Mouse (Mus musculus): ENCODE measurements at regions not wholly inside any gene's neighbourhood (a gene's known extent, or its start where the extent isn't known, plus 50 kb on each side); places are given as distances from the start of the nearest gene placed in this dataset.

DNA sequence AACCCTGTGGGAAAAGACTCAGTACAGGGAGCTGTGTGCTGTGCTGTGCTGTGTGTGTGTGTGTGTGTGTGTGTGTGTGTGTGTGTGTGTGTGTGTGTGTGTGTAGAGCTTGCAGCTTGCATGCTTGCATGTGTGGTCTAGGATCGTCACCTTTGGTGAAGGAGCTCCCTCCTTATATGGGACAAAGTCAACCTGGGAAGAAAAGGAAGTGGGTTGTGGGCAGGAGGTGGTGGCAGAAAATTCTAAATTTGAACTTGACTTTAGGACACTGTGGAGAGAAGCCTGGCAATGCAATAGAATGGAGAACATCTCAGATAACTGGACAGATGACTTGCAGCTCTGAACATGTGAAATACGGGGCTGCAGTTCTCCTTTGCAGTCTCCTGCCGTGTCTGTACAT, 84.7 kb upstream of the Itprid2 start:
- H3K4me2 ChIP-seq = no peak overlapping the region
- H3K9ac ChIP-seq = no peak overlapping the region
- no peak overlapping the region for H3K4me3 ChIP-seq (replicated peaks)
- no peaks in the 10 kb centered on the region for H3K36me3 ChIP-seq
- H3K9me3 ChIP-seq (replicated peaks) = no peaks in the 10 kb centered on the region
- peaks cover 13% of the 10 kb centered on the region for H3K4me1 ChIP-seq
- WGBS = 91% methylated on average over 3 of the region's 3 CpGs
- no peaks in the 10 kb centered on the region for H3K27me3 ChIP-seq
- no peak for ATAC-seq (replicated peaks; ENCODE audit: low FRiP score)
- no peak overlapping the region for H3K27ac ChIP-seq

DNA sequence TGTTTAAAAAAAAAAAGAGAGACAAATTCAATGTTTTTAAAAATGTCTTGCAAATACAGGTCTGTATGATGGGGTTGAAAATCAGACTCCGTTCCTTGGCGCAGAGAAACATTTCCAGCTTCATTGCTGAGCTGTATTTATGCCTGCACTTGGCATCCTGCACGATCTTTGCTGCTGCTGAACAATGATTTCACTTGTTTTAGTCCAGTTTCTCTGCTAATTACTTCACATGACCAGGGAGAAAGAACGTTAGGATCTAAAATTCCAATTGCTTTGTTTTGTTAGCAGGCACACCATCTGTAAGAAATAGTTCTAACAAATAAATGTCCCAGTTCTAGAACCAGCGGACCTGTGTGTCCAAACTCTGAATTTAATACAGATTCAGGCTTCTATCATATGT, 82.7 kb upstream of the Itprid2 start:
- Histone ChIP-seq H3K4me3 (replicated peaks) (no peak overlapping the region), H3K9me3 (replicated peaks) (no peaks in the 10 kb centered on the region), H3K4me2 (no peak overlapping the region), H3K4me1 (peaks cover 6% of the 10 kb centered on the region; the same call in 1 of the 2 replicates), H3K27ac (no peak overlapping the region), H3K27me3 (no peaks in the 10 kb centered on the region), H3K36me3 (no peaks in the 10 kb centered on the region), H3K9ac (no peak overlapping the region)
- ATAC-seq (replicated peaks; ENCODE audit: low FRiP score) = no peak
- WGBS = 68% methylated on average over 5 of the region's 5 CpGs

DNA sequence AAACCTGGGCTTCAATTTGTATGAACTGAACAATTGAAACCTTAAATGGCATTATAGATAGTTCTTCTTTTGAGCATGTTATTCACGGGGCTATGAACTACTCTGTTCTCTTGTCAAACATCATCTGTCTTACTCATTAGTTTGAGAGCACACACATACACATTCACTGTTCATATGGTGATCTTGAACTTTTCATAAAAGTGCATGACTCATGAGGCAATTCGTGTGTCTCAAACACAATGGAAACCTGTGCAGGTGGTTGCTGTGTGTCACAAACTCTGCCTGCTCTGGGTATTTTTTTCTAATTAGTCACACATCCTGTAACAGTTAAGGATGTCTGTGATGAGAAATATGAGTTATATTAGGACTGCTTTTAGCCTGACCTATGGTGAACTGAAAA, 79.8 kb upstream of the Itprid2 start:
- 80% methylated on average over 2 of the region's 2 CpGs for WGBS
- Histone ChIP-seq H3K9ac (no peak overlapping the region), H3K27ac (no peak overlapping the region), H3K4me3 (replicated peaks) (no peak overlapping the region), H3K4me2 (no peak overlapping the region), H3K27me3 (no peaks in the 10 kb centered on the region), H3K4me1 (no peaks in the 10 kb centered on the region), H3K9me3 (replicated peaks) (no peaks in the 10 kb centered on the region), H3K36me3 (no peaks in the 10 kb centered on the region)
- no peak for ATAC-seq (replicated peaks; ENCODE audit: low FRiP score)

DNA sequence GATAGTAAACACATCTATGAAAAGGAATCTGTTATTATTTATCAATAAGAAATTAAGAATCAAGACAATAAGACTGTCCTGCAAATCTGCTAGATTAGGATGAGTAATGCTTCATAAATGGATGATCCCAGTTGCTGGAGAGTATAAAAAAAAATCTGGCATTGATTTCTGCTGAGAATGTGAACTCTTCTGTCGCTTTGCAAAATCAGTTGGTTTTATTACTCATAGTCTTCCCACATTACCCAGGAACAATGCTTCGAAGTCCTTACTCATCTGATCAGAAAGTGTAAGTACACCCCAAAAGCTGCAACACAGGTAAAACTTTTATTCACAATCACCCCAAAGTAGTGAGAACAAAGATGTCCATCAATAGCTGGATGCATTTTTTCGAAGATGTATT, 77.8 kb upstream of the Itprid2 start:
- no peak for ATAC-seq (replicated peaks; ENCODE audit: low FRiP score)
- no peak overlapping the region for H3K4me2 ChIP-seq
- no peaks in the 10 kb centered on the region for H3K9me3 ChIP-seq (replicated peaks)
- WGBS = 87% methylated on average over 3 of the region's 3 CpGs
- no peak overlapping the region for H3K9ac ChIP-seq
- H3K27me3 ChIP-seq = no peaks in the 10 kb centered on the region
- no peaks in the 10 kb centered on the region for H3K36me3 ChIP-seq
- H3K27ac ChIP-seq = no peak overlapping the region
- H3K4me3 ChIP-seq (replicated peaks) = no peak overlapping the region
- H3K4me1 ChIP-seq = no peaks in the 10 kb centered on the region

DNA sequence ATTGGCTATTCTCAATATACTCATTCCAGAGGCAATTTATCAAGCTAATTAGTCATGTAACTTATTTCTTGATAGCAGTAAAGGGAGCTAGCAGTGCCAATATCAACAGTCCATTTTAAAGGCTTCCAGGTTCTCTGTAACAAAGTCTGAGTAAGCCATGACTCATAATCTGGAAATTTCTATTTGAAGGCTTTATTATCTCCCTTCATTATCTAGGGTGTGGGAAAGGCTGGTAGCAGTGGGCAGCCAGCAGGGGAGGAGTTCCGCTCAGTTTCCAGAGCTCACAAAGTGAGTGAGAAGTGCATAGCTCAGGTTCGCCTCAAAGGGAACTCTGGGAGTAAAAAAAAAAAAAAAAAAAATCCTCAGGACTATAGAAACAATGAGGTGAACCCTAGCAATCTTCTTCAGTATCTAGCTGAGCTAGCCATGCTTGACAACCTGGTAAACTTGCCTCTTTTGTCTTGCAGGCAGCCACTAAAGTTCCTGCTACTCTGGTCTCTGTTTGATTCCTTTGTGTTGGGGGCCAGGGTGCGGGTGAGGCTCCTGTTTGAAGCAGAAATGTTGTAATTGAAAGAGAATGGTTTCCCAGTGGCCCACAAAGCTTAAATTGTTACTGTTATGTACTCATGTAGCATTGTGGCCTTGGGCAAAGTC, 68.7 kb upstream of the Itprid2 start:
- Histone ChIP-seq H3K27ac (peak overlapping the region; percentile 56; the same call in 1 of the 2 replicates), H3K9ac (no peak overlapping the region), H3K27me3 (no peaks in the 10 kb centered on the region), H3K36me3 (no peaks in the 10 kb centered on the region), H3K4me3 (replicated peaks) (no peak overlapping the region), H3K4me1 (0 out of 2 replicates have a peak, but pooled peaks cover 4% of the 10 kb centered on the region), H3K4me2 (no peak overlapping the region), H3K9me3 (replicated peaks) (no peaks in the 10 kb centered on the region)
- WGBS = 32% methylated on average over 3 of the region's 3 CpGs
- ATAC-seq (replicated peaks; ENCODE audit: low FRiP score) = 0 out of 2 replicates have a peak, but pooled peaks have one; percentile 33

DNA sequence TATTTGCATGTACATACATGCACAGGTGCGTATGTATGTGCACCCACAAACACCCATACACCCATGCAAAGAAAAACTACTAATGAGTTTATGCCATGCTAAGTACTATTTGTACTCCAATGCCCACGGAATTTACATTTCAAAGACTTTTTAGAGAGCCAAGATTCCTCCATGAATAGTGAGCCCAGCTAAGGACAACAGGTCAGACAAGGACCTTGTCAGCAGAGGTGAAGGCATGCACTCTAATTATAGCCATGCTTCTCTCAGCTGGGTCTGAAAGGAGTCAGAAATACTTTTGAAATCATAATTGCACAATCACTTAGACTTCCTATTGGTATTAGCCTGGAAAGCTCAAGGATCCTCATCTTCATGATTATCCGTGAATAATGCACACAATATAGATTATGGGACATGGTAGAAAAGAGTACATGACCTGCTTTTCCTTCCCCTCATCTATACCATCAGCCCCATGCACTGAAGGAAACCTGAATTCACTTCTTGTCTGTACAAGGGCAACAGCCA, 67.7 kb upstream of the Itprid2 start:
- Histone ChIP-seq H3K9me3 (replicated peaks) (no peaks in the 10 kb centered on the region), H3K9ac (no peak overlapping the region), H3K27ac (no peak overlapping the region), H3K4me1 (0 out of 2 replicates have a peak, but pooled peaks cover 4% of the 10 kb centered on the region), H3K27me3 (no peaks in the 10 kb centered on the region), H3K4me2 (no peak overlapping the region), H3K36me3 (no peaks in the 10 kb centered on the region), H3K4me3 (replicated peaks) (no peak overlapping the region)
- WGBS = 77% methylated on average over 3 of the region's 3 CpGs
- no peak for ATAC-seq (replicated peaks; ENCODE audit: low FRiP score)

DNA sequence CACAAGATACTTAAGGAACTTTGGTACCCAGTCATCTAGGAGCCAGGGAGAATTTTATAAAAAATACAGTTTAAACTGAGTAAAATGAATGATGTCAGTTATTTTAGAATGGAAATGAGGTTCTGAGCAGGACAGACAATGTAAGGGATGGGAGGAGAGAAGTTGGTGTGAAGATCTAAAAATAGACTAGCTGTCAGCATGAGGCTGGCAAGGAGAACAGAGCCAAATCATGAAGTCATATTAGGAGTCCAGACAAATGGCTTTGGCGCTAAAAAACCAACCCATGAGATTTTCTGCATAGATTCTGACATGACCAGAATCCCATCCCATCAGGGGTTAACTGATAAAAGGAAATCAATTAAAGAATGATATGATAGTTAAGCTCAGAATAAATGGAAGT, 65.5 kb upstream of the Itprid2 start:
- Histone ChIP-seq H3K4me3 (replicated peaks) (no peak overlapping the region), H3K4me1 (0 out of 2 replicates have a peak, but pooled peaks cover 4% of the 10 kb centered on the region), H3K4me2 (no peak overlapping the region), H3K36me3 (no peaks in the 10 kb centered on the region), H3K27me3 (no peaks in the 10 kb centered on the region), H3K9me3 (replicated peaks) (no peaks in the 10 kb centered on the region), H3K27ac (no peak overlapping the region), H3K9ac (no peak overlapping the region)
- no peak for ATAC-seq (replicated peaks; ENCODE audit: low FRiP score)
- 86% methylated on average over 1 of the region's 1 CpGs for WGBS

DNA sequence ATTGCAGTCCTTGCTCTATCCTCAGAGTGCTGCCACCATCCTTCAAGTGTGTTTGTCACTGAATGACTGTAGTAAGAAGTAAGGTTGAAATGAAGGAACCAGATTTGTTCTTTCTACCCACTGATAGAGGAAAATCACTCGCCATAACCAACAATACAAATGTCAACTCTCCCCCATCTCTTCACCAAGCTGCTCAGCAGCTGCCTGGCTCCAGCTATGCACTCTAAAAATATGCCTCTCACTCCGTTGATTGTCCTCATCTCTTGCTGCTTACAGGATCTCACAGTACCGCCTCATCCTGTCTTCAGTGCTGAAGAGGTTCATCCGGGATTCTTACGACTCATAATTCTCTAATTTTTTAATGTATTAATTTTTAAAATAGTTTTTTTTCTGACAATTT, 63.2 kb upstream of the Itprid2 start:
- H3K4me1 ChIP-seq = no peaks in the 10 kb centered on the region
- ATAC-seq (replicated peaks; ENCODE audit: low FRiP score) = no peak
- 85% methylated on average over 5 of the region's 5 CpGs for WGBS
- no peaks in the 10 kb centered on the region for H3K9me3 ChIP-seq (replicated peaks)
- no peak overlapping the region for H3K27ac ChIP-seq
- H3K9ac ChIP-seq = no peak overlapping the region
- H3K4me3 ChIP-seq (replicated peaks) = no peak overlapping the region
- no peak overlapping the region for H3K4me2 ChIP-seq
- no peaks in the 10 kb centered on the region for H3K36me3 ChIP-seq
- H3K27me3 ChIP-seq = no peaks in the 10 kb centered on the region

DNA sequence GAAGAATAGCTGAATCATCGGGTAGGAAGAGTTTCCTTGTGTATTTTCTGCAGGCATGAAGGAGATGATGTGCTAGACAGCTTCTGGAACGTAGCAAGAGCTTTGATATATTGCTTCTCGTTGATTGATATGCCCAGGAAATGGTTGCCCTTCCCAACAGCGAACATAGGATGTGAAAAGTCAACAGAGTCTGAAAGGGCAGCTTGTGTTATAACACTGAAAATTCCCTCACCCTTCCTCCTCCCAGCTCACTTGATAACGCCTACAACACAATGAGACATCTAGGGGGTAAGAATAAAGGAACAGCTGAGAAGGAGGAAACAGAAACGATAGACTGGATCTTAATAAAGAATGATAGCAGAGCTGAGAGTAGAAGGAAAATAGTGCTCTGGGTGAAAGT, 60.1 kb upstream of the Itprid2 start:
- Histone ChIP-seq H3K4me3 (replicated peaks) (no peak overlapping the region), H3K4me2 (no peak overlapping the region), H3K4me1 (no peaks in the 10 kb centered on the region), H3K36me3 (no peaks in the 10 kb centered on the region), H3K27me3 (no peaks in the 10 kb centered on the region), H3K27ac (no peak overlapping the region), H3K9ac (no peak overlapping the region), H3K9me3 (replicated peaks) (no peaks in the 10 kb centered on the region)
- 47% methylated on average over 6 of the region's 6 CpGs for WGBS
- no peak for ATAC-seq (replicated peaks; ENCODE audit: low FRiP score)

DNA sequence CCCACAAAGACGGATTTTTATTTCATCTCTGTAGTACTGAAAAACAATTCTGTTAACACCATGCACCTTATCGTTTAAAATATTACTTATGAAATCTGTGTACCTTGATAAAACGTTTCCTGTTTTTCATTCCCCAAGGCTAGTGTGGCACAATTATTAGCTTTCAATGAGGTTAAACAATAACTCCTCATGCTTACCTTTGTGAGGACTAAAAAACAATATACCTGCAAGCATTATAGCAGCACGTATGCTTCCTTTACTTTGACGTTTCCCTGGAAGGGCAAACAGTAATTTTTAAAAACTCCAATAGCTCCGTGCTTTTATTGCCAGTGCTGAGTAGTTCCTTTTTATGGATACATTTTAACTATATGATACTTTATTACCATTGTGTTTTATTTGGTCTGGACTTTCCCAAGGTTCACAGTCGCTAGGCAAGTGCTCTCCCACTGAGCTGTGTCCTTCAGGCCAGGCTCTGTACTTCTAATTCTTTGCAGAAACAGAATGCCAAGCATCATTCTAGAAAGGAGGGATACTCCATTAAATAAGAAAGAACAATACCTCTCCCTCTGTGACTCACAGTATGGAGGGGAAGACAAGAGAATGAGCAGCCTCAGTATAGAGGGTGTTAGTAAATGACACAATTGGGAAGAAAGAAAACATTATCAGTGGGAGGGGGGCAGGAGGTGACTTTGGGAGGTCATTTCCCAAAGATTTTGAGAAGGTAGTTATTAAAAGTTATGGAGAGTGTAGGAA, 50.0 kb upstream of the Itprid2 start:
- H3K27ac ChIP-seq = no peak overlapping the region
- no peak for ATAC-seq (replicated peaks; ENCODE audit: low FRiP score)
- WGBS = 62% methylated on average over 7 of the region's 7 CpGs
- H3K36me3 ChIP-seq = no peaks in the 10 kb centered on the region
- H3K4me2 ChIP-seq = no peak overlapping the region
- H3K9ac ChIP-seq = no peak overlapping the region
- H3K4me3 ChIP-seq (replicated peaks) = no peak overlapping the region
- no peaks in the 10 kb centered on the region for H3K27me3 ChIP-seq
- no peaks in the 10 kb centered on the region for H3K4me1 ChIP-seq
- no peaks in the 10 kb centered on the region for H3K9me3 ChIP-seq (replicated peaks)

Measured in kidney, embryonic 15.5 days (tissue).